Mouse (Mus musculus): ENCODE data around the gene Exog. TPM values are rescaled to one million over a fixed set of nuclear protein-coding genes. Genes with fewer than 3 reads are reported as not detected.

Gene Exog
- polyA plus RNA-seq, 1 experiment from 2014 or later, result 24.8 TPM

Other genes with a start within 250 kb of the Exog start
- 22.1 and 22.9 TPM in 2 replicates for gene Slc22a13, start 235.8 kb upstream of the Exog start, polyA plus RNA-seq (2015; fragmentation: Nextera tagmentation; extraction: Ambion mirVana)
- 12.2 and 13.2 TPM in 2 replicates for gene Oxsr1, start 122.5 kb upstream of the Exog start, polyA plus RNA-seq (2015; fragmentation: Nextera tagmentation; extraction: Ambion mirVana)
- 142 and 152 TPM in 2 replicates for gene Acaa1a, start 105.3 kb upstream of the Exog start, polyA plus RNA-seq (2015; fragmentation: Nextera tagmentation; extraction: Ambion mirVana)
- gene Myd88, start 103.5 kb upstream of the Exog start, polyA plus RNA-seq (2015; fragmentation: Nextera tagmentation; extraction: Ambion mirVana), result 30.0 and 30.9 TPM in 2 replicates
- 34.7 and 35.8 TPM in 2 replicates for gene Xylb, start 87.6 kb upstream of the Exog start, polyA plus RNA-seq (2015; fragmentation: Nextera tagmentation; extraction: Ambion mirVana)
- 0.08 and 0.12 TPM in 2 replicates for gene Slc22a14, start 79.4 kb upstream of the Exog start, polyA plus RNA-seq (2015; fragmentation: Nextera tagmentation; extraction: Ambion mirVana)
- 18.7 and 23.6 TPM in 2 replicates for gene Acvr2b, start 42.8 kb upstream of the Exog start, polyA plus RNA-seq (2015; fragmentation: Nextera tagmentation; extraction: Ambion mirVana)
- gene Scn5a, start 134.1 kb downstream of the Exog start, polyA plus RNA-seq (2015; fragmentation: Nextera tagmentation; extraction: Ambion mirVana), result 0.13 and 0.25 TPM in 2 replicates